Mouse (Mus musculus): Measurements from ENCODE around the gene Htr2b. TPM values are rescaled to one million over a fixed set of nuclear protein-coding genes. Genes with fewer than 3 reads are reported as not detected.

The Htr2b gene
- polyA plus RNA-seq, 1 experiment, result 0.53 TPM

GRCm38 (mm10) chr1:86058856-86059769, 52.7 kb downstream of the Htr2b start:
- Histone ChIP-seq H3K4me3 (ENCODE audit: low read depth, low read length) (peak overlapping the region; percentile 54), H3K27me3 (ENCODE audit: control insufficient read depth, insufficient read depth, low read length) (no peaks in the 10 kb centered on the region), H3K36me3 (ENCODE audit: control insufficient read depth, insufficient read depth, low read length) (0 out of 2 replicates have a peak, but pooled peaks cover 2% of the 10 kb centered on the region), H3K27ac (ENCODE audit: insufficient read depth, low read depth, low read length) (peak overlapping the region; percentile 19; the same call in 1 of the 2 replicates), H3K4me1 (ENCODE audit: control insufficient read depth, insufficient read depth, insufficient read length, low read length) (peaks cover 17% of the 10 kb centered on the region; the same call in 1 of the 2 replicates)
- WGBS, result 7% methylated on average over 21 of the region's 21 CpGs
- TF ChIP-seq POLR2A (IDR thresholded peaks at IDR 0.05; ENCODE audit: low read depth, low read length), result no peak
- TF ChIP-seq CTCF (IDR thresholded peaks at IDR 0.05; ENCODE audit: extremely low read depth, insufficient read length, insufficient replicate concordance, low read depth, low read length), result peak; percentile 97

- TF ChIP-seq POLR2A (IDR thresholded peaks at IDR 0.05; ENCODE audit: low read depth, low read length), result no peak
- no peak for TF ChIP-seq CTCF (IDR thresholded peaks at IDR 0.05; ENCODE audit: extremely low read depth, insufficient read length, insufficient replicate concordance, low read depth, low read length)
- H3K4me1 ChIP-seq (ENCODE audit: control insufficient read depth, insufficient read depth, insufficient read length, low read length), result peaks cover 17% of the 10 kb centered on the region; the same call in 1 of the 2 replicates
- peak overlapping the region; percentile 55 for H3K27ac ChIP-seq (ENCODE audit: insufficient read depth, low read depth, low read length)
- H3K27me3 ChIP-seq (ENCODE audit: control insufficient read depth, insufficient read depth, low read length), result no peaks in the 10 kb centered on the region
- peaks cover 12% of the 10 kb centered on the region for H3K36me3 ChIP-seq (ENCODE audit: control insufficient read depth, insufficient read depth, low read length)
- 34% methylated on average over 4 of the region's 4 CpGs for WGBS
- no peak overlapping the region for H3K4me3 ChIP-seq (ENCODE audit: low read depth, low read length)
These were observed 55.5 kb downstream of the Htr2b start for GRCm38 (mm10) chr1:86056284-86056683.

- no peak overlapping the region for H3K27ac ChIP-seq (ENCODE audit: insufficient read depth, low read depth, low read length)
- H3K27me3 ChIP-seq (ENCODE audit: control insufficient read depth, insufficient read depth, low read length), result no peaks in the 10 kb centered on the region
- no peak overlapping the region for H3K4me3 ChIP-seq (ENCODE audit: low read depth, low read length)
- WGBS, result 32% methylated on average over 3 of the region's 3 CpGs
- H3K36me3 ChIP-seq (ENCODE audit: control insufficient read depth, insufficient read depth, low read length), result peaks cover 16% of the 10 kb centered on the region
- TF ChIP-seq POLR2A (IDR thresholded peaks at IDR 0.05; ENCODE audit: low read depth, low read length) (no peak), CTCF (IDR thresholded peaks at IDR 0.05; ENCODE audit: extremely low read depth, insufficient read length, insufficient replicate concordance, low read depth, low read length) (no peak)
- peaks cover 17% of the 10 kb centered on the region; the same call in 1 of the 2 replicates for H3K4me1 ChIP-seq (ENCODE audit: control insufficient read depth, insufficient read depth, insufficient read length, low read length)
These were observed 56.8 kb downstream of the Htr2b start for GRCm38 (mm10) chr1:86054943-86055342.

GRCm38 (mm10) chr1:86053198-86053921, 58.4 kb downstream of the Htr2b start:
- TF ChIP-seq POLR2A (IDR thresholded peaks at IDR 0.05; ENCODE audit: low read depth, low read length) (no peak), CTCF (IDR thresholded peaks at IDR 0.05; ENCODE audit: extremely low read depth, insufficient read length, insufficient replicate concordance, low read depth, low read length) (no peak)
- peaks cover 20% of the 10 kb centered on the region for H3K36me3 ChIP-seq (ENCODE audit: control insufficient read depth, insufficient read depth, low read length)
- H3K27me3 ChIP-seq (ENCODE audit: control insufficient read depth, insufficient read depth, low read length), result no peaks in the 10 kb centered on the region
- peaks cover 14% of the 10 kb centered on the region; the same call in 1 of the 2 replicates for H3K4me1 ChIP-seq (ENCODE audit: control insufficient read depth, insufficient read depth, insufficient read length, low read length)
- H3K4me3 ChIP-seq (ENCODE audit: low read depth, low read length), result no peak overlapping the region
- WGBS, result 69% methylated on average over 12 of the region's 12 CpGs
- no peak overlapping the region for H3K27ac ChIP-seq (ENCODE audit: insufficient read depth, low read depth, low read length)

Other genes starting within 250 kb of the Htr2b start
- gene Itm2c, start 217.7 kb downstream of the Htr2b start, polyA plus RNA-seq (2012; rRNA removed), result 51.3 and 95.0 TPM in 2 replicates
- gene 4933407L21Rik, start 183.5 kb downstream of the Htr2b start, polyA plus RNA-seq (2012; rRNA removed), result 0.14 TPM in 1 of 2 replicates, not detected in the other
- gene Gpr55, start 151.0 kb downstream of the Htr2b start, polyA plus RNA-seq (2012; rRNA removed), result 2.7 and 4.2 TPM in 2 replicates
- gene Spata3, start 95.2 kb downstream of the Htr2b start, polyA plus RNA-seq (2012; rRNA removed), result not detected in 2 replicates
- 9.4 and 13.8 TPM in 2 replicates for gene 2810459M11Rik, start 66.1 kb downstream of the Htr2b start, polyA plus RNA-seq (2012; rRNA removed)
- gene Psmd1, start 47.6 kb downstream of the Htr2b start, polyA plus RNA-seq (2012; rRNA removed), result 18.7 and 33.6 TPM in 2 replicates
- 0.30 TPM in 1 of 2 replicates, not detected in the other for gene Gm21972, start 21.7 kb upstream of the Htr2b start, polyA plus RNA-seq (2012; rRNA removed)
- gene Armc9, start 42.8 kb upstream of the Htr2b start, polyA plus RNA-seq (2012; rRNA removed), result 1.2 and 1.4 TPM in 2 replicates
- gene B3gnt7, start 190.9 kb upstream of the Htr2b start, polyA plus RNA-seq (2012; rRNA removed), result 17.9 and 43.6 TPM in 2 replicates
- gene Ncl, start 247.4 kb upstream of the Htr2b start, polyA plus RNA-seq (2012; rRNA removed), result 0.95 and 6.1 TPM in 2 replicates